Mouse (Mus musculus) common myeloid progenitor, adult 5-6 weeks (primary cell): Measurements from ENCODE around the gene Orm1. TPM values are rescaled to one million over a fixed set of nuclear protein-coding genes. Genes with fewer than 3 reads are reported as not detected.

Experiments used
- ATAC-seq: replicated peaks from 2 replicates; pipeline ENCODE4 v1.8.0; 2016; ENCODE audit warnings: low read depth, mild to moderate bottlenecking, moderate TSS enrichment, inconsistent platforms; ENCODE audit not compliant: poor library complexity, severe bottlenecking
- total RNA-seq: library from RNA; stranded (forward); fragments of 200-1000, 187-1606 nt; gene quantifications from 2 replicates; pipeline ENCODE4 v1.2.3, GENCODE M21; 2017

The Orm1 gene
- total RNA-seq, 1 experiment from 2014 or later, result 2.6 TPM

GRCm38 (mm10) chr4:63348524-63348923, 4.2 kb downstream of the Orm1 start:
- no peak for ATAC-seq

DNA sequence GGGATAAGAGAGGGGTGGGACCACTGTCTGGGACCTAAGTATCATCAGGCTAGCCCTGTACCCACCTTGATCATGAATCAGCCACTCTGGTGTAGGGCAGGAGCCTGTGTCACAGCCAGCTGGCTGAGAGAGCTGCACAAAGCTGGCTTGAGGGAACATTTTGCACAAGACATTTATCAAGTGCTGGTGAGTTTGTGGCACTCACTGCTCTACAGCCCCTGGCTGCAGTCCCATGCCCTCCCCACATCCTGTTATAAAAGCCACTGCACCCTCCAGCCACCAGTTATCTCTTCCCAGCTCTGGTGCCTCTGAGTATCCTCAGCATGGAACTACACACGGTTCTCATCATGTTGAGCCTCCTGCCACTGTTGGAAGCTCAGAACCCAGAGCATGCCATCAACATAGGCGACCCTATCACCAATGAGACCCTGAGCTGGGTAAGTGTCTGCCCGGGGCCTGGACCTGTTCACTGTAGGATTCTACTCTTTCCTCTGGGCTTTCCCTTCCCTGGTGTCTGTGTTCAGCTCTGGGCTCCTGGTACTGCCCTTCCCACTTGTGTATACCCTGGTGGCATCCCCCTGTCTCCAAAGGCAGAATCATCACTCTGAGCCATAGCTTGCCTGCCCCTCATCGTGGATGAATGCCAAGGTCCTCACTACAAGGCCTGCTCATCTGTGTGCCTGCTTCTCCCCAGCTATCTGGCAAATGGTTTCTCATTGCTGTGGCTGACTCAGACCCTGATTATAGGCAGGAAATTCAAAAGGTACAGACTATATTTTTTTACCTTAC, 11.7 kb downstream of the Orm1 start, which contains the start of gene Orm3:
TSS of gene Orm3 (plus strand) at position 286 of the 789 bp plus-strand sequence.
- peak; percentile 80 for ATAC-seq

GRCm38 (mm10) chr4:63356981-63357570, 12.7 kb downstream of the Orm1 start:
- peak; percentile 39 for ATAC-seq

DNA sequence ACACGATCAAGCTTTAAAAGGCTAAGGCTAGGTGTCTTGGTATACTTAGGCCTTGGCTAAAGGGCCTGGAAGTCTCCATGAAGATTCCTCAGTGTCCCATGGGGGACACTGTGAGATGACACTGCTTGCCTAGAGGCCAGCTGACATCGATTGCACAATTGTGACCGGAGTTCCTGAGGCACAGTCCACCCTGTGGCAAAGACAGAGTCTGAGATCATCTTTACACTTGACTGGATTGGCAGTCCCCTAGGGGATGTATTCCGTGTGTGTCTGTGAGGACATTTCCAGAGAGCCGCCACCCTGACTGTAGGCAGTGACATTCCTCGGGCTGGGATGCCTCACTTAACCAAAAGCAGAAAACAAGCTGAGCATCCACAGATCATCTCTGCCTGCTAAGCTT, 15.5 kb downstream of the Orm1 start:
- ATAC-seq, result no peak

GRCm38 (mm10) chr4:63362150-63362549, 17.8 kb downstream of the Orm1 start, which contains the start of gene Orm2:
TSS of gene Orm2 (plus strand) at chr4:63362449.
- no peak for ATAC-seq

DNA sequence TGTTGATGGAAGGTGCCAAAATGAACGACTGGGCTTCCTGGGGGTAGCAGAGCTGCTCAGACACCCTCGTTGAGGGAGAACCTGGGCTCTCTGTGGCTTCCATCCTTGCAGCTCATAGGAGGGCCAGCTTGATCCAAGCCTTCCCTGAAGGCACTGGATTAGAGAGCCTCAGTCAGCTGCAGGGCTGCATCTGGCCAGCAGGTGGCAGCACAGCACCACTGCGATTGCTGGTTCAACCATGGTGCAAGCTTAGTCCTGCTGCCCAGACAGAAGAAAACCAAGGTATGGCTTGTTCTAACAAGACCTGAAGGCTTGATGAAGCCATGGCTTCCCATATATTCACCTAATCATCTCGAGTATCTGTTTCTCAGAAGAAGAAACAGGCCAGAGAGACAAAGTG, 24.2 kb downstream of the Orm1 start:
- peak; percentile 78 for ATAC-seq

GRCm38 (mm10) chr4:63370897-63371296, 26.5 kb downstream of the Orm1 start:
- ATAC-seq, result no peak

DNA sequence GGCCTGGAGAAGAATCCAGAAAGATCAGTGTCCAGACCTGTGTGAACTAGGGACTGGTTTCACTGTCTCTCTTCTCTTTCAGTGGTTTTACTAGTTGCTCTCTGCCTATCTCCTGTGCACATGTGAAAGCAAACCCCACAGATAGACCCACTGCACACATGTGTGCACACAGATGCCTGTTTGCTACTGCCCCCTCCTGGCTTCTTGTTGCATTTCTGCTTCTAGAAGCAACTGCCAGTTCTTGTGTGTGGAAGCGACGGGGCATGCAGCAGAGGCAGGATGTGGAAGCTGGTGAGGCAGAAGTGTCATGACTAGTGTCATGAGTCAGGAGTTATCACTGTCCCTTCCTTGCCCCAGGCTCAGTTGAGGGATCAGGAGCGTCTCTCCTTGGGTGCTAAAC, 27.5 kb downstream of the Orm1 start:
- peak; percentile 53 for ATAC-seq

DNA sequence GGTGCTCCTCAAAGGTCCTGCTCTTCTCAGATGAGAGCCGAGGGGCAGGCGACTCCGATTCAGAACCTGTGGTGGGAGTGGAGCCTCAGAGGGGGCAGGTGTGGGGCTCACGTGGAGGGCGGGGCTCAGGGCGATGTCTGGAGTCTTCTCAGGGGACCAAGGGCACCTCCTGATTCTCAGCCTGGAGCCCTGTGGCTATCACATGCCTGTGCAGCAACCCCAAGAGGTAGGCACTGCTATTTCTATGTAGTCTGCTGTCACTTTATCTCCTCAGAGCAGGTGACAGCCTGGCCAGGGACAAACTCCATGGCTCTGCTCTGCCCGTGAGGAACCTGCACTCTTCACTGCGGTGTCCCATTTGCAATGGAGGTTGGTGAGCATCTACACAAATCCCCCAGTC, 29.0 kb downstream of the Orm1 start:
- ATAC-seq, result no peak

GRCm38 (mm10) chr4:63374331-63374730, 30.0 kb downstream of the Orm1 start:
- peak; percentile 59 for ATAC-seq

GRCm38 (mm10) chr4:63375367-63375766, 31.0 kb downstream of the Orm1 start:
- ATAC-seq, result no peak

GRCm38 (mm10) chr4:63377483-63377882, 33.1 kb downstream of the Orm1 start:
- no peak for ATAC-seq

- ATAC-seq, result no peak
Observed at GRCm38 (mm10) chr4:63382676-63383369, 38.5 kb downstream of the Orm1 start.

GRCm38 (mm10) chr4:63383474-63383873, 39.1 kb downstream of the Orm1 start:
- peak; percentile 24; the same call in 1 of the 2 replicates for ATAC-seq

GRCm38 (mm10) chr4:63384262-63384661, 39.9 kb downstream of the Orm1 start:
- no peak for ATAC-seq

DNA sequence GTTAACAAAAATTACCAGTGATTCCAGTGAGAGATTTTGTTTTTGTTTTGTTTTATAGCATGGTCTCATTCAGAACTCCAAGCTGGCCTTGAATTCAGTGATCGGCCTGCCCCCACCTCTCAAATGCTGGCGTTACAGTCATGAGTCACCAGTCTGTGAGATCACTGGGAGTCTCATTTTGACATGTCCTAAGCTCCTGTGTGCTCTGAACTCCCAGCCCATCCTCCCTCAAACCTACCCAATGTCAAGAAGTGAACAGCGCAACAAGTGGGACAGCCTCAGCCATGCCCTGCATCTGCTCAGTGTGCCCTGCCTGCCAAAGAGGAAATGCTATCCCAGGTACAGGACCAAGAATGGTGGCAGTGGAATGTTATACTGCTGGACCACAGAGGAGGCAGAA, 40.9 kb downstream of the Orm1 start:
- no peak for ATAC-seq

- ATAC-seq, result peak; percentile 52
Observed at GRCm38 (mm10) chr4:63385784-63386183, 41.4 kb downstream of the Orm1 start.

GRCm38 (mm10) chr4:63388029-63388428, 43.7 kb downstream of the Orm1 start:
- no peak for ATAC-seq

GRCm38 (mm10) chr4:63389121-63389886, 44.9 kb downstream of the Orm1 start:
- no peak for ATAC-seq

- ATAC-seq, result peak; percentile 59
Observed at GRCm38 (mm10) chr4:63389887-63390528, 45.6 kb downstream of the Orm1 start.
